Mouse (Mus musculus) spleen, adult 2 months (tissue): ENCODE measurements around the gene Smyd5.

Source experiments
- CTCF ChIP-seq: fragments of 200-500 bp; IDR thresholded peaks from 2 replicates; pipeline ENCODE4 v1.5.1; 2011; ENCODE audit warnings: mild to moderate bottlenecking, inconsistent platforms; ENCODE audit not compliant: insufficient read depth, insufficient read length, insufficient replicate concordance; ENCODE audit errors: extremely low read depth
- POLR2A ChIP-seq: fragments of 200-500 bp; IDR thresholded peaks from 2 replicates; pipeline ENCODE4 v1.6.1; 2011; ENCODE audit warnings: low read depth, low read length, inconsistent platforms

GRCm38 (mm10) chr6:85480685-85481084, 48.9 kb downstream of the Smyd5 start:
- no peak for TF ChIP-seq POLR2A
- no peak for TF ChIP-seq CTCF
